Mouse (Mus musculus): ENCODE measurements around the gene Ppm1j. TPM values are rescaled to one million over a fixed set of nuclear protein-coding genes. Genes with fewer than 3 reads are reported as not detected.
"Not testable (repeated sequence)": the region's sequence is repeated elsewhere in the genome, so short reads cannot be mapped to it uniquely, and the experiment has no call there.

Gene Ppm1j
- polyA plus RNA-seq (2015; fragmentation: Nextera tagmentation; extraction: Ambion mirVana): 0.68 and 1.7 TPM in 2 replicates

GRCm38 (mm10) chr3:104780561-104781420 is at the start of gene Ppm1j:
TSS of gene Ppm1j (plus strand) at chr3:104781056.
- peak within 1 kb of the TSS; percentile 47 for H3K4me3 ChIP-seq
- no peaks in the 10 kb centered on the region for H3K36me3 ChIP-seq (ENCODE audit: poor library complexity, severe bottlenecking)
- peak; percentile 64 for ATAC-seq
- peaks cover 22% of the 10 kb centered on the region for H3K4me1 ChIP-seq
- WGBS: under 1% methylated on average over 47 of the region's 56 CpGs
- peak within 1 kb of the TSS; percentile 48 for H3K9ac ChIP-seq
- H3K9me3 ChIP-seq (replicated peaks): no peaks in the 10 kb centered on the region
- no peak within 1 kb of the TSS for H3K27ac ChIP-seq
- peak within 1 kb of the TSS; percentile 86 for H3K4me2 ChIP-seq
- H3K27me3 ChIP-seq: peaks cover 99% of the 10 kb centered on the region

- Histone ChIP-seq H3K27me3 (no peaks in the 10 kb centered on the region), H3K9ac (no peak overlapping the region), H3K4me3 (no peak overlapping the region), H3K4me2 (no peak overlapping the region), H3K27ac (no peak overlapping the region), H3K4me1 (no peaks in the 10 kb centered on the region), H3K9me3 (replicated peaks) (no peaks in the 10 kb centered on the region), H3K36me3 (ENCODE audit: poor library complexity, severe bottlenecking) (no peaks in the 10 kb centered on the region)
- WGBS: 62% methylated on average over 3 of the region's 3 CpGs
- no peak for ATAC-seq
These were observed 47.9 kb upstream of the Ppm1j start for GRCm38 (mm10) chr3:104732907-104733306.

GRCm38 (mm10) chr3:104734654-104735053 is 46.2 kb upstream of the Ppm1j start:
- H3K27ac ChIP-seq: no peak overlapping the region
- no peaks in the 10 kb centered on the region for H3K4me1 ChIP-seq
- no peaks in the 10 kb centered on the region for H3K27me3 ChIP-seq
- H3K4me2 ChIP-seq: no peak overlapping the region
- 66% methylated on average over 7 of the region's 7 CpGs for WGBS
- H3K36me3 ChIP-seq (ENCODE audit: poor library complexity, severe bottlenecking): no peaks in the 10 kb centered on the region
- H3K4me3 ChIP-seq: no peak overlapping the region
- ATAC-seq: no peak
- H3K9me3 ChIP-seq (replicated peaks): no peaks in the 10 kb centered on the region
- no peak overlapping the region for H3K9ac ChIP-seq

GRCm38 (mm10) chr3:104741954-104742353 is 38.9 kb upstream of the Ppm1j start:
- H3K9me3 ChIP-seq (replicated peaks): no peaks in the 10 kb centered on the region
- no peaks in the 10 kb centered on the region for H3K4me1 ChIP-seq
- 92% methylated on average over 3 of the region's 3 CpGs for WGBS
- H3K27me3 ChIP-seq: no peaks in the 10 kb centered on the region
- no peak overlapping the region for H3K27ac ChIP-seq
- no peaks in the 10 kb centered on the region for H3K36me3 ChIP-seq (ENCODE audit: poor library complexity, severe bottlenecking)
- no peak overlapping the region for H3K4me3 ChIP-seq
- ATAC-seq: no peak
- H3K4me2 ChIP-seq: no peak overlapping the region
- no peak overlapping the region for H3K9ac ChIP-seq

- Histone ChIP-seq H3K4me3 (no peak overlapping the region), H3K9ac (no peak overlapping the region), H3K4me2 (no peak overlapping the region), H3K27ac (no peak overlapping the region), H3K36me3 (ENCODE audit: poor library complexity, severe bottlenecking) (no peaks in the 10 kb centered on the region), H3K4me1 (no peaks in the 10 kb centered on the region), H3K27me3 (no peaks in the 10 kb centered on the region), H3K9me3 (replicated peaks) (no peaks in the 10 kb centered on the region)
- ATAC-seq: no peak
- WGBS: 38% methylated on average over 1 of the region's 1 CpGs
These were observed 37.7 kb upstream of the Ppm1j start for GRCm38 (mm10) chr3:104743161-104743560.

GRCm38 (mm10) chr3:104743864-104744263 is 37.0 kb upstream of the Ppm1j start:
- no peaks in the 10 kb centered on the region for H3K9me3 ChIP-seq (replicated peaks)
- H3K4me1 ChIP-seq: no peaks in the 10 kb centered on the region
- H3K27ac ChIP-seq: no peak overlapping the region
- WGBS: 93% methylated on average over 1 of the region's 1 CpGs
- no peaks in the 10 kb centered on the region for H3K27me3 ChIP-seq
- ATAC-seq: no peak
- no peak overlapping the region for H3K4me3 ChIP-seq
- no peak overlapping the region for H3K9ac ChIP-seq
- H3K4me2 ChIP-seq: no peak overlapping the region
- H3K36me3 ChIP-seq (ENCODE audit: poor library complexity, severe bottlenecking): no peaks in the 10 kb centered on the region

- WGBS: 17% methylated on average over 24 of the region's 25 CpGs
- not testable (repeated sequence) for H3K36me3 ChIP-seq (ENCODE audit: poor library complexity, severe bottlenecking); H3K4me2 ChIP-seq; H3K27me3 ChIP-seq; ATAC-seq; H3K4me1 ChIP-seq; H3K9me3 ChIP-seq (replicated peaks); H3K9ac ChIP-seq; H3K4me3 ChIP-seq; H3K27ac ChIP-seq
These were observed 28.0 kb upstream of the Ppm1j start for GRCm38 (mm10) chr3:104752845-104753244.

- Histone ChIP-seq H3K4me2 (peak overlapping the region; percentile 65), H3K36me3 (ENCODE audit: poor library complexity, severe bottlenecking) (no peaks in the 10 kb centered on the region), H3K4me3 (peak overlapping the region; percentile 36), H3K9me3 (replicated peaks) (no peaks in the 10 kb centered on the region), H3K27ac (no peak overlapping the region), H3K4me1 (peaks cover 3% of the 10 kb centered on the region; the same call in 1 of the 2 replicates), H3K9ac (peak overlapping the region; percentile 52), H3K27me3 (0 out of 2 replicates have a peak, but pooled peaks cover 6% of the 10 kb centered on the region)
- WGBS: 2% methylated on average over 27 of the region's 27 CpGs
- ATAC-seq: peak; percentile 92
These were observed 22.4 kb upstream of the Ppm1j start for GRCm38 (mm10) chr3:104758406-104758805.

GRCm38 (mm10) chr3:104758869-104759268 is 22.0 kb upstream of the Ppm1j start:
- Histone ChIP-seq H3K9me3 (replicated peaks) (no peaks in the 10 kb centered on the region), H3K27me3 (0 out of 2 replicates have a peak, but pooled peaks cover 3% of the 10 kb centered on the region), H3K4me3 (peak overlapping the region; percentile 36), H3K4me1 (peaks cover 3% of the 10 kb centered on the region; the same call in 1 of the 2 replicates), H3K4me2 (peak overlapping the region; percentile 65), H3K36me3 (ENCODE audit: poor library complexity, severe bottlenecking) (no peaks in the 10 kb centered on the region), H3K9ac (peak overlapping the region; percentile 52), H3K27ac (no peak overlapping the region)
- ATAC-seq: peak; percentile 51; the same call in 1 of the 2 replicates
- 13% methylated on average over 5 of the region's 5 CpGs for WGBS

- not testable (repeated sequence) for H3K4me1 ChIP-seq; H3K4me2 ChIP-seq; H3K36me3 ChIP-seq (ENCODE audit: poor library complexity, severe bottlenecking); H3K9ac ChIP-seq; H3K9me3 ChIP-seq (replicated peaks); H3K27ac ChIP-seq; H3K4me3 ChIP-seq; H3K27me3 ChIP-seq; ATAC-seq
- WGBS: 21% methylated on average over 20 of the region's 20 CpGs
These were observed 18.6 kb upstream of the Ppm1j start for GRCm38 (mm10) chr3:104762103-104762863.

GRCm38 (mm10) chr3:104765021-104765420 is 15.8 kb upstream of the Ppm1j start:
- no peaks in the 10 kb centered on the region for H3K9me3 ChIP-seq (replicated peaks)

GRCm38 (mm10) chr3:104767141-104767540 is 13.7 kb upstream of the Ppm1j start:
- H3K27me3 ChIP-seq: no peaks in the 10 kb centered on the region
- 58% methylated on average over 2 of the region's 2 CpGs for WGBS

More at GRCm38 (mm10) chr3:104765021-104765420, 15.8 kb upstream of the Ppm1j start:
- H3K9ac ChIP-seq: no peak overlapping the region
- no peaks in the 10 kb centered on the region for H3K36me3 ChIP-seq (ENCODE audit: poor library complexity, severe bottlenecking)
- ATAC-seq: no peak
- 0 out of 2 replicates have a peak, but pooled peaks cover 3% of the 10 kb centered on the region for H3K27me3 ChIP-seq
- 24% methylated on average over 4 of the region's 4 CpGs for WGBS
- no peak overlapping the region for H3K4me3 ChIP-seq
- H3K4me1 ChIP-seq: no peaks in the 10 kb centered on the region
- no peak overlapping the region for H3K27ac ChIP-seq
- no peak overlapping the region for H3K4me2 ChIP-seq

More at GRCm38 (mm10) chr3:104767141-104767540, 13.7 kb upstream of the Ppm1j start:
- H3K4me2 ChIP-seq: no peak overlapping the region
- H3K9ac ChIP-seq: no peak overlapping the region
- no peaks in the 10 kb centered on the region for H3K36me3 ChIP-seq (ENCODE audit: poor library complexity, severe bottlenecking)
- H3K4me1 ChIP-seq: no peaks in the 10 kb centered on the region
- H3K4me3 ChIP-seq: no peak overlapping the region
- no peaks in the 10 kb centered on the region for H3K9me3 ChIP-seq (replicated peaks)
- H3K27ac ChIP-seq: no peak overlapping the region
- no peak for ATAC-seq
